Mouse (Mus musculus) kidney, postnatal 14 days (tissue): ENCODE results near the gene D330020A13Rik.
"Not testable (repeated sequence)": the region's sequence is repeated elsewhere in the genome, so short reads cannot be mapped to it uniquely, and the experiment has no call there.

ENCODE experiments used
- DNase-seq: peaks from one replicate; pipeline ENCODE4 v3.0.0; 2022; ENCODE audit warnings: mixed read lengths

Gene D330020A13Rik

GRCm38 (mm10) chr6:120294056-120294784 lies at the start of gene D330020A13Rik, which contains the start of gene B4galnt3:
Gene D330020A13Rik, plus strand, starts transcription at chr6:120294364.
Gene B4galnt3, minus strand, starts transcription at chr6:120294559.
- DNase-seq, result peak; percentile 69

- DNase-seq, result no peak
Observed at GRCm38 (mm10) chr6:120246676-120247075, 47.5 kb upstream of the D330020A13Rik start.

GRCm38 (mm10) chr6:120249831-120250230 lies 44.3 kb upstream of the D330020A13Rik start:
- peak; percentile 25 for DNase-seq

GRCm38 (mm10) chr6:120251010-120251409 lies 43.2 kb upstream of the D330020A13Rik start:
- peak; percentile 47 for DNase-seq

- DNase-seq, result no peak
Observed at GRCm38 (mm10) chr6:120252741-120253140, 41.4 kb upstream of the D330020A13Rik start.

- peak; percentile 75 for DNase-seq
Observed at GRCm38 (mm10) chr6:120254640-120255039, 39.5 kb upstream of the D330020A13Rik start.

GRCm38 (mm10) chr6:120255144-120255543 lies 39.0 kb upstream of the D330020A13Rik start:
- DNase-seq, result peak; percentile 30

GRCm38 (mm10) chr6:120255701-120256100 lies 38.5 kb upstream of the D330020A13Rik start:
- DNase-seq, result no peak

GRCm38 (mm10) chr6:120256431-120256935 lies 37.7 kb upstream of the D330020A13Rik start:
- no peak for DNase-seq

- DNase-seq, result no peak
Observed at GRCm38 (mm10) chr6:120259481-120259880, 34.7 kb upstream of the D330020A13Rik start.

- peak; percentile 18 for DNase-seq
Observed at GRCm38 (mm10) chr6:120262886-120263531, 31.2 kb upstream of the D330020A13Rik start.

- peak; percentile 26 for DNase-seq
Observed at GRCm38 (mm10) chr6:120263608-120264007, 30.6 kb upstream of the D330020A13Rik start.

- DNase-seq, result no peak
Observed at GRCm38 (mm10) chr6:120264151-120264550, 30.0 kb upstream of the D330020A13Rik start.

GRCm38 (mm10) chr6:120274181-120274580 lies 20.0 kb upstream of the D330020A13Rik start:
- DNase-seq, result no peak

- no peak for DNase-seq
Observed at GRCm38 (mm10) chr6:120274887-120275286, 19.3 kb upstream of the D330020A13Rik start.

- no peak for DNase-seq
Observed at GRCm38 (mm10) chr6:120275301-120275700, 18.9 kb upstream of the D330020A13Rik start.

GRCm38 (mm10) chr6:120276874-120277449 lies 17.2 kb upstream of the D330020A13Rik start:
- no peak for DNase-seq

- peak; percentile 33 for DNase-seq
Observed at GRCm38 (mm10) chr6:120287279-120287678, 6.9 kb upstream of the D330020A13Rik start.

GRCm38 (mm10) chr6:120288541-120288940 lies 5.6 kb upstream of the D330020A13Rik start:
- DNase-seq, result no peak

GRCm38 (mm10) chr6:120289430-120289829 lies 4.7 kb upstream of the D330020A13Rik start:
- DNase-seq, result no peak

- no peak for DNase-seq
Observed at GRCm38 (mm10) chr6:120291396-120292009, 2.7 kb upstream of the D330020A13Rik start.

GRCm38 (mm10) chr6:120294785-120295133 lies 595 bp downstream of the D330020A13Rik start:
- peak; percentile 88 for DNase-seq

- not testable (repeated sequence) for DNase-seq
Observed at GRCm38 (mm10) chr6:120296589-120296988, 2.4 kb downstream of the D330020A13Rik start.
